Mouse (Mus musculus): ENCODE measurements at regions not wholly inside any gene's neighbourhood (a gene's known extent, or its start where the extent isn't known, plus 50 kb on each side); places are given as distances from the start of the nearest gene placed in this dataset.
"Not testable (repeated sequence)": the region's sequence is repeated elsewhere in the genome, so short reads cannot be mapped to it uniquely, and the experiment has no call there.

DNA sequence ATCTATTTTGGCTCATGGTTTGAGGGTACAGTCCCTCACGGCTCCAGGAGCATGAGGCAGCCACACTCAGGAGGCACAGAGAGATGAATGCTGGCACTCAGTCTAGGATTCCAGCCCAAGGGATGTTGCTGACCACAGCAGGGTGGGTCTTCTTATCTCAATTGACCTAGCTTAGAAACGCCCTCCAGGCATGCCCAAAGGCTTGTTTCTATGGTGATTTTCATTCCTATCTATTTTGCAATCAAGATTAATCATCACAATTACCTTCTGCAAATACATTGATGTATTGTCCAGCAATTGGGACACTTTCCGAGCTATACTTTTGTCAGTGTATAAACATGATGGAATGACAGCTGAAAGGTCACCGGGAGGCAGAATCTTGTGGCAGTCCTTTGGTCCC, 185.6 kb downstream of the Tpra1 start:
- Histone ChIP-seq H3K9ac (no peak overlapping the region), H3K4me2 (no peak overlapping the region), H3K4me1 (replicated peaks) (no peaks in the 10 kb centered on the region), H3K27ac (ENCODE audit: poor library complexity, severe bottlenecking) (no peak overlapping the region), H3K9me3 (replicated peaks) (peaks cover 13% of the 10 kb centered on the region; the same call in 1 of the 2 replicates), H3K27me3 (replicated peaks) (no peaks in the 10 kb centered on the region), H3K36me3 (no peaks in the 10 kb centered on the region), H3K4me3 (no peak overlapping the region)
- no peak for ATAC-seq (ENCODE audit: insufficient number of reproducible peaks, low FRiP score)
- 68% methylated on average over 4 of the region's 4 CpGs for WGBS

DNA sequence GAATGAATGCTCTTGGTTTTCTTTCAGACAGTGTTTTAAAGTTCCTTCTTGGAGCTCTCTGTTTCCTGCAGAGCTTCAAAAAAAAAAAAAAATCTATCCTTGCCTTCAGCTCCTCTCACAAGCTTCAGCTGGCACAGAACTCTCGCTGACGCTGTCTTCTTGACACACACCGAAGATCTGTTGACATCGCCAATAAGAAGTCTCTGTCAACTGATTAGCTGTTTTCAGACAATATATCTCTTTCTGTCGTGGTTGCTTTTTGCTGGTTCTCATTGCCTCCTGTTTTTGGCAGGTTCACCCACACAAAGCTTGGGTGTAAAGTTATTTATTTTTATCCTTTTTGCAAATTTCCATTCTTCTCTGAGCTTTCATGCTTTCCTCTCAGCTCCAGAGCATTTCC, 188.0 kb downstream of the Tpra1 start:
- H3K9ac ChIP-seq = no peak overlapping the region
- ATAC-seq (ENCODE audit: insufficient number of reproducible peaks, low FRiP score) = no peak
- H3K9me3 ChIP-seq (replicated peaks) = peaks cover 13% of the 10 kb centered on the region; the same call in 1 of the 2 replicates
- 80% methylated on average over 5 of the region's 5 CpGs for WGBS
- H3K4me3 ChIP-seq = no peak overlapping the region
- H3K4me2 ChIP-seq = no peak overlapping the region
- no peaks in the 10 kb centered on the region for H3K36me3 ChIP-seq
- H3K27ac ChIP-seq (ENCODE audit: poor library complexity, severe bottlenecking) = no peak overlapping the region
- H3K4me1 ChIP-seq (replicated peaks) = no peaks in the 10 kb centered on the region
- H3K27me3 ChIP-seq (replicated peaks) = no peaks in the 10 kb centered on the region

DNA sequence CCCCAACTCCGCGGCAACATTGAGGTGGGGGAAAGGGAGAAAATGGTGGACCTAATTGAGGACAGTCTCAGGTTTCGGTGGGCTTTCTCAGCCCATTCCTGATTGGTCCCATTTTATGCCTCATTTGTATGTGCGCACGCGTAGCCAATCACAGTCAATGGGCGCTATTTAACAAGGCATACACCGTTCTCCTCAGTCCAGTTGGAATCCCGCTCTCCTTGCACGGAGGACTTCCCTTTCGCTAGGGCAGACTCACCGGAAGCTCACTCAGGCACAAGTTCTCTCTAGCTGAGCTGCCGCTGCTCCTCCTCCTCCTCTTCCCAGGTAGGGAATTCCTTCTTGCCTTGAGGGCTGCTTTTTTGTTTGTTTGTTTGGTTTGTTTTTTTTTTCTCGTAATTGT, 193.9 kb downstream of the Tpra1 start:
- no peaks in the 10 kb centered on the region for H3K27me3 ChIP-seq (replicated peaks)
- no peak overlapping the region for H3K4me2 ChIP-seq
- H3K9me3 ChIP-seq (replicated peaks) = peaks cover 12% of the 10 kb centered on the region; the same call in 1 of the 2 replicates
- H3K9ac ChIP-seq = no peak overlapping the region
- no peaks in the 10 kb centered on the region for H3K36me3 ChIP-seq
- no peak overlapping the region for H3K4me3 ChIP-seq
- no peak overlapping the region for H3K27ac ChIP-seq (ENCODE audit: poor library complexity, severe bottlenecking)
- ATAC-seq (ENCODE audit: insufficient number of reproducible peaks, low FRiP score) = no peak
- 85% methylated on average over 14 of the region's 14 CpGs for WGBS
- H3K4me1 ChIP-seq (replicated peaks) = peaks cover 6% of the 10 kb centered on the region

DNA sequence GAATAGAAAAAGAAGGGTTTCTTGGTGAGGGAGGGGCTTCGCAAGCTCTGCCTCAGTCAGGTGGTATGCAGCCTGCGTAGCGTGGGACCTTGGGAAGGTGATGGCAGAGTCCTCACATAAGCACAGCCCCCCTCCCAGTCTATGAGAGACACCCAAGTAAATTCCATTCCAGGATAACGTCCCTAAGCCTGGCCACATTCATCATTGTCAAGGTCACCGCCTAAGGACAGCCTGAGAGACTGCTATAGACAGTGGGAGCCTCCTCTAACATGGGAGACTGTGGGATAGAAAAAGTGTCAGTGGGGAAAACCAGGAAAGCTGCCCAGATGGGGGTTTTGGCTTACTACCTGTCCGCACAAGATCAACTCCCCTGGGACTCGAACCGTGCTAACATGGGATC, 195.5 kb downstream of the Tpra1 start:
- H3K4me2 ChIP-seq = no peak overlapping the region
- H3K27me3 ChIP-seq (replicated peaks) = no peaks in the 10 kb centered on the region
- H3K9ac ChIP-seq = no peak overlapping the region
- no peak overlapping the region for H3K4me3 ChIP-seq
- ATAC-seq (ENCODE audit: insufficient number of reproducible peaks, low FRiP score) = no peak
- peaks cover 6% of the 10 kb centered on the region; the same call in 1 of the 2 replicates for H3K9me3 ChIP-seq (replicated peaks)
- H3K36me3 ChIP-seq = no peaks in the 10 kb centered on the region
- peaks cover 6% of the 10 kb centered on the region for H3K4me1 ChIP-seq (replicated peaks)
- WGBS = 58% methylated on average over 8 of the region's 8 CpGs
- no peak overlapping the region for H3K27ac ChIP-seq (ENCODE audit: poor library complexity, severe bottlenecking)

DNA sequence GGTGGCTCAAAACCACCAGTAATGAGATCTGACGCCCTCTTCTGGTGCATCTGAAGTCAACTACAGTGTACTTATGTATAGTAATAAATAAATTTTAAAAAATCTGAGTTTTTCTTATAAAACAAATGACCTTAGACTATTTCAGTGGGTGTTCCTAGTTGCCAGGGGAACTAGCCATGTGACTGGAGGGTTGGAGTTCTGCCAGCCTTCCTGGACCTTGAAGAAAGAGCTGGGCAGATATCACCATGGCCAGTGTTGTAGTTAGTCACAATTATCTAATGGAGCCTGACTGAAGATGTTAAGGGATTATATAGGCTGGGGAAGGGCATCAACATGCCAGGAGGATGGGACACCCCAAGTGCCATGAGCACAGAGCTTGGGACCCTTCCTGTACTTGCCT, 217.2 kb downstream of the Tpra1 start:
- Histone ChIP-seq H3K27me3 (replicated peaks) (no peaks in the 10 kb centered on the region), H3K36me3 (no peaks in the 10 kb centered on the region), H3K4me3 (no peak overlapping the region), H3K4me2 (no peak overlapping the region), H3K9me3 (replicated peaks) (no peaks in the 10 kb centered on the region), H3K9ac (no peak overlapping the region), H3K27ac (ENCODE audit: poor library complexity, severe bottlenecking) (no peak overlapping the region), H3K4me1 (replicated peaks) (no peaks in the 10 kb centered on the region)
- WGBS = 57% methylated on average over 1 of the region's 1 CpGs
- no peak for ATAC-seq (ENCODE audit: insufficient number of reproducible peaks, low FRiP score)

DNA sequence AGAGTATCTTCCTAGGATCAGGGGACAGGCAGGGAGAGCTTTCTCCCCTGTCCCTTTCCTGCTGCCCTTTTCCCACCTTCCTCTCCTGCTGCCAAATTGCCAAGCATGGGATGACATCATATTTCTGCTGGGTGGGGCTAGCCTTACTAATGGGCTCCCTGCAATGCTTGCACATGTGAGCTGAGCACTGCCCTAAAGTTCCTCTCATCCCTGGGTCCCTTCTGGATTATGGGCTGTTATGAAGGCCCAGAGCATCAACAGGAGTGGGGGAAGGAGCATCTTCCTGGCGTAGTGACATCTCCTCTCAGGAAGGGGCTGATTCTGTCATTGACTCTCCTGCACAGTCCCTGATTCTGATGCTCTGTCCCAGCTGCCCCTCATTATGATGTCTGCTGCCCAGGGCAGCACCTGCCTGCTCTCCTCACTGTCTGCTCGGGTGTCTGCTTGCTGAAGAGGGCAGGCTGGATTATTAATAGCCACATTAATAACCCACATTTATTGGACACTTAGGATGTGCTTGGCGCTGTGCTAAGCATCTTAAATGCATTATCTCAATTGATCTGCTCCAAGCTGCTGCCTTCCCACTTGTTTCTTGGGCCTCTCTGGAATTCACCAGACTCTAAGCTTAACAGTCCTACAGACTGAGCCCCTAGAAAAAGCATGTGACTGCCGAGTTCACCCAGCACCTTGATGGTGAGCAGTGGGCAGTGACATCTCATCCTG, 219.1 kb downstream of the Tpra1 start:
- Histone ChIP-seq H3K36me3 (no peaks in the 10 kb centered on the region), H3K9ac (no peak overlapping the region), H3K4me2 (no peak overlapping the region), H3K4me1 (replicated peaks) (no peaks in the 10 kb centered on the region), H3K27ac (ENCODE audit: poor library complexity, severe bottlenecking) (no peak overlapping the region), H3K9me3 (replicated peaks) (no peaks in the 10 kb centered on the region), H3K4me3 (no peak overlapping the region), H3K27me3 (replicated peaks) (peaks cover 8% of the 10 kb centered on the region)
- no peak for ATAC-seq (ENCODE audit: insufficient number of reproducible peaks, low FRiP score)
- WGBS = 72% methylated on average over 4 of the region's 4 CpGs

DNA sequence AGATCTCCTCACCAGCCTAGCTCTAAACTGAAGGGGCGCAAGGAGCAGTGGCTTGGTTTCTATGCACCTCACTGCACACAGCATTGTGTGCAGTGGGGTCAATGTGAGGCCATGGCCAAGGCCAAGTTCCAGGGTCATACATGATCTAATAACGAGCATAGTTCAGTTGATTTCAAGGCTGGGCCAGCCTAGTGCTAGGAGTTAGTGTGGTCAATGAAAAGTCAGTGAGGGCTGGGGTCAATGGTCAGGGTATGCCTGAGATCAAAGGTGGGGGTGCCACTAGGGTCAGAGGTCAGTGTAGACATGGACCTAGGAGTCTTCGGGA, 219.7 kb downstream of the Tpra1 start:
- H3K27ac ChIP-seq (ENCODE audit: poor library complexity, severe bottlenecking) = no peak overlapping the region
- no peak for ATAC-seq (ENCODE audit: insufficient number of reproducible peaks, low FRiP score)
- no peaks in the 10 kb centered on the region for H3K4me1 ChIP-seq (replicated peaks)
- H3K4me2 ChIP-seq = no peak overlapping the region
- no peak overlapping the region for H3K4me3 ChIP-seq
- no peaks in the 10 kb centered on the region for H3K36me3 ChIP-seq
- H3K9ac ChIP-seq = no peak overlapping the region
- H3K9me3 ChIP-seq (replicated peaks) = no peaks in the 10 kb centered on the region
- H3K27me3 ChIP-seq (replicated peaks) = peaks cover 14% of the 10 kb centered on the region
- 81% methylated on average over 3 of the region's 3 CpGs for WGBS

DNA sequence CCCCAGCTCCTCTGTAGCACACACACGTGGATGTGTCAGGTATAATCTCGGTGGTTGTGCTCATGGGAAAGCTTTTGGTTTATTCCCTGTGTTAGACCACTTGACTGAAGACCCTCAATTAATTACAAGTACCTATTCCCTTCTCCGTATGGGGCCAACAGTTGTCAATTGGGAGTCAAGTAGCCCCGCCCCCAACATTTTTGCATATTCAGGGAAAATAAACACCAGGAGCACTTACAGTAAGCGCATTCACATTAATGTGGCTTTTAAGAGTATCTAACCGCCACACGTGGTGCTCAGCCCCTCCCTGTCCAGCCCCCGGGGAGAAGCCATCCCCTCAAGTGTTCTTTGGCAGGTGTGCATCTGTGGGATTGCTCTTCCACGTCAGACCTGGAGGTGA, 223.9 kb downstream of the Tpra1 start:
- WGBS = 47% methylated on average over 9 of the region's 9 CpGs
- no peaks in the 10 kb centered on the region for H3K4me1 ChIP-seq (replicated peaks)

DNA sequence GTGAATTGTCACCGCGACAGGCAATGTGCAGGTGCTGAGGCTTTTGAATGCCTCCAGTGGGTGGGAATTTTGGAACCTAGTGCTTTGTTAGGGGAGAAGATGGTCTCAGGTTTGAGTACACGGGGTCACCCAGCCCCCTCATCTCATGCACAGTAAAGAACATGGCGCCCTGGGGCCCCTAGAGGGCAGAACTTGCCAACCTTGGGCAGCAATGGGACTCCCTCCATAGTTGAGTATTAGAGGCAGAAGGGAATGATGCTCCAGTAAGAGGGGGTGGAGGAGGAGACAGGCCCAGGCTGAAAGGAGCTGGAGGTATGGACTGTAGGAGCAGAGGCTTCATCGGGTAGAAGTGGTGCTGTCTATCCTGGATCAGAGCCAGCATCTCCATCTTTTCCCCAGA, 226.1 kb downstream of the Tpra1 start:
- not testable (repeated sequence) for H3K36me3 ChIP-seq; H3K4me3 ChIP-seq; H3K9me3 ChIP-seq (replicated peaks); H3K27ac ChIP-seq (ENCODE audit: poor library complexity, severe bottlenecking); ATAC-seq (ENCODE audit: insufficient number of reproducible peaks, low FRiP score); H3K9ac ChIP-seq; H3K4me2 ChIP-seq; H3K4me1 ChIP-seq (replicated peaks)
- H3K27me3 ChIP-seq (replicated peaks) = peaks cover 21% of the 10 kb centered on the region
- 44% methylated on average over 5 of the region's 5 CpGs for WGBS

More for the DNA sequence above, 223.9 kb downstream of the Tpra1 start:
- Histone ChIP-seq H3K9me3 (replicated peaks) (no peaks in the 10 kb centered on the region), H3K36me3 (no peaks in the 10 kb centered on the region), H3K4me3 (no peak overlapping the region), H3K9ac (no peak overlapping the region), H3K4me2 (no peak overlapping the region), H3K27me3 (replicated peaks) (peaks cover 21% of the 10 kb centered on the region), H3K27ac (ENCODE audit: poor library complexity, severe bottlenecking) (no peak overlapping the region)
- ATAC-seq (ENCODE audit: insufficient number of reproducible peaks, low FRiP score) = no peak

DNA sequence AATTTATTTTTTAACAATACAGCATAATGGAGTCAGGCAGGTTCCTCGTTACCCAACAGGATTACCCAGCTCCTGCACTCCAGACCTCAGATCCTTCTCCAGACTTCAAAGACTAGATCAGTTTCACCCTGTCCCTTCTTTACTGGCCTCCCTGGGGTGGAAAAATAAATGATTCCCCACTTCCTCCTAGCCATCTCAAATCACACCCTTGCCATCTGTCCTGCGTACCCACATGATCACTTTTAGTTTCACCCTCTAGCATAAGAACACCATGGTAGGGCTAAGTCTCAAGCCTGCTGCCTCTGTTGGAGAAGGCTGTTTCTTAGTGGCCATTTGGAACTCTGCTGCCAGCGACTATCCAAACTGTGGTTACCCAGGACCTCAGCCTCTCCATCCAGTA, 222.0 kb downstream of the Plxna1 start:
- no peak overlapping the region for H3K27ac ChIP-seq (ENCODE audit: poor library complexity, severe bottlenecking)
- 80% methylated on average over 3 of the region's 3 CpGs for WGBS
- H3K27me3 ChIP-seq (replicated peaks) = no peaks in the 10 kb centered on the region
- H3K4me1 ChIP-seq (replicated peaks) = 0 out of 2 replicates have a peak, but pooled peaks cover 2% of the 10 kb centered on the region
- H3K4me2 ChIP-seq = no peak overlapping the region
- no peak overlapping the region for H3K4me3 ChIP-seq
- ATAC-seq (ENCODE audit: insufficient number of reproducible peaks, low FRiP score) = no peak
- H3K9me3 ChIP-seq (replicated peaks) = no peaks in the 10 kb centered on the region
- H3K9ac ChIP-seq = no peak overlapping the region
- H3K36me3 ChIP-seq = no peaks in the 10 kb centered on the region

DNA sequence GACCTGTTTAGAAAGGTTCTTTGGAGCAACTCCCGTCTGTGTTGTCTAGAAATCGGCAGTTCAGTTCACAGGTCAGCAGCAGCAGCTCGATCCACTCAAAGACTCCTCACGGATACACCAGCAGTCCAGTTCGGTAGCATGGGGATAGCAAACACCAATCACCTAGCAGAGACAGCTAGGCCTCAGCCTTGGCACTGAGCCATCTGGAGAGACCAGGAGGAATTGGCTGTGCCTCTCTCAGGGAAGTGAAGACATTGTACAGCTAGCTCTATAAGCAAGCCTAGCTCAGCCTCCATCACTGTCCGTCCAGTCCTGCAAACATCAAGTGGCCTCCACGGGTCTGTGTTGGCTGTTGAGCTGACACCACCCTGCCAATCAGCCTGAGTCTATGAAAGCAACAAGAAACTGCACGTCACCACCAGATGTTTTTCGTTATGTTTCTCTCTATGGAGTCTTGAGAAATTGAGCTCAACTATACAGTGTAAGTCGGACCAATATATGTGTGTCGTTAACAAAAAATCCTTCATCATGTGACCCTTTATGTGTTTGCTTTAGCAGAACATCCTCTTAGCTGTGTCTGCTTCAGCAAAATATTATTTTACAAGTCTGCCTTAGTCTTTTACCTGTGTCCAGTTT, 209.3 kb downstream of the Plxna1 start:
- H3K4me1 ChIP-seq (replicated peaks) = no peaks in the 10 kb centered on the region
- H3K27me3 ChIP-seq (replicated peaks) = no peaks in the 10 kb centered on the region
- H3K4me3 ChIP-seq = no peak overlapping the region
- H3K4me2 ChIP-seq = no peak overlapping the region
- no peaks in the 10 kb centered on the region for H3K36me3 ChIP-seq
- H3K9ac ChIP-seq = no peak overlapping the region
- WGBS = 73% methylated on average over 11 of the region's 11 CpGs
- H3K27ac ChIP-seq (ENCODE audit: poor library complexity, severe bottlenecking) = no peak overlapping the region
- ATAC-seq (ENCODE audit: insufficient number of reproducible peaks, low FRiP score) = no peak
- no peaks in the 10 kb centered on the region; the same call in 1 of the 2 replicates for H3K9me3 ChIP-seq (replicated peaks)

DNA sequence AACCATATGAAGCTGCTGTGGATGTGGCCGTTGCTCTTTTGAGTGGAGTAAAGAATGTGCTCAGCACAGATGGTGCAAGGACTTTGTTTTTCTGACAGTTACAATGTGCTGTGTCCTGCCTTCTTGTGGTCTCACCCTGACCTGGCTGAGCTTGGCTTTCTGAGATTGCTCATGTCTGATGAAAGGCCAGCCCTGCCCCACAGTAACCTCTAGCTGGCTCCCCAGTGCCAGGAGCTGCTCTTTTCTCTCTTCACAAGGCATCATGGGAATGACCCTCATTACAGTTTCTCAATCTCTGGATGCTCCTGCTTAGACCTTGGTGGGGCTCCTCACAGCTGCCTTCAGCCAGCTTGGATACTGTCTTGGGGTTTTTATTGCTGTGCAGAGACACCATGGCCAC, 204.9 kb downstream of the Plxna1 start:
- no peak overlapping the region for H3K9ac ChIP-seq
- no peaks in the 10 kb centered on the region for H3K4me1 ChIP-seq (replicated peaks)
- H3K27me3 ChIP-seq (replicated peaks) = 0 out of 2 replicates have a peak, but pooled peaks cover 3% of the 10 kb centered on the region
- H3K27ac ChIP-seq (ENCODE audit: poor library complexity, severe bottlenecking) = no peak overlapping the region
- 59% methylated on average over 1 of the region's 1 CpGs for WGBS
- H3K36me3 ChIP-seq = no peaks in the 10 kb centered on the region
- no peak overlapping the region for H3K4me2 ChIP-seq
- H3K9me3 ChIP-seq (replicated peaks) = no peaks in the 10 kb centered on the region; the same call in 1 of the 2 replicates
- ATAC-seq (ENCODE audit: insufficient number of reproducible peaks, low FRiP score) = no peak
- H3K4me3 ChIP-seq = no peak overlapping the region
